Comparison of ENCODE assay signal across 8 mouse cellular contexts in genomic region chr3:30999401-31000017, GRCm38 (mm10). TPM values are rescaled to one million over a fixed set of nuclear protein-coding genes. Genes with fewer than 3 reads are reported as not detected.
DNase-seq lines count a peak whose midpoint lies in the region; ATAC-seq and TF ChIP-seq lines count a peak whose summit lies in the region.

No protein-coding gene starts in this region.

- H3K27me3 ChIP-seq in kidney, adult 2 months (replicated peaks; ENCODE audit: control insufficient read depth, insufficient read depth, low read length): no peaks in the 10 kb centered on the region
- H3K27me3 ChIP-seq in E14TG2a.4 (ENCODE audit: insufficient read depth, low read length): no peaks in the 10 kb centered on the region
- no peaks in the 10 kb centered on the region for H3K27me3 ChIP-seq in embryonic facial prominence, embryonic 15.5 days
- no peaks in the 10 kb centered on the region for H3K27me3 ChIP-seq in lung, embryonic 15.5 days
- H3K27me3 ChIP-seq in forebrain, embryonic 13.5 days: no peaks in the 10 kb centered on the region

- H3K36me3 ChIP-seq in kidney, adult 2 months (ENCODE audit: control insufficient read depth, insufficient read depth, low read length): no peaks in the 10 kb centered on the region
- peaks cover 14% of the 10 kb centered on the region; the same call in 1 of the 2 replicates for H3K36me3 ChIP-seq in E14TG2a.4 (ENCODE audit: insufficient read depth, low read length)
- no peaks in the 10 kb centered on the region for H3K36me3 ChIP-seq in embryonic facial prominence, embryonic 15.5 days
- no peaks in the 10 kb centered on the region for H3K36me3 ChIP-seq in lung, embryonic 15.5 days
- no peaks in the 10 kb centered on the region for H3K36me3 ChIP-seq in forebrain, embryonic 13.5 days (ENCODE audit: poor library complexity, severe bottlenecking)

- no peak for TF ChIP-seq POLR2A in kidney, adult 2 months (IDR thresholded peaks at IDR 0.05; ENCODE audit: low read depth, low read length)

- H3K4me1 ChIP-seq in kidney, adult 2 months (ENCODE audit: control insufficient read depth, insufficient read depth, low read length): peaks cover 19% of the 10 kb centered on the region
- peaks cover 87% of the 10 kb centered on the region for H3K4me1 ChIP-seq in E14TG2a.4 (replicated peaks; ENCODE audit: low read depth, low read length)
- peaks cover 32% of the 10 kb centered on the region for H3K4me1 ChIP-seq in embryonic facial prominence, embryonic 15.5 days
- H3K4me1 ChIP-seq in lung, embryonic 15.5 days: peaks cover 25% of the 10 kb centered on the region
- H3K4me1 ChIP-seq in forebrain, embryonic 13.5 days: peaks cover 26% of the 10 kb centered on the region

- H3K9ac ChIP-seq in embryonic facial prominence, embryonic 15.5 days: no peak overlapping the region
- no peak overlapping the region for H3K9ac ChIP-seq in lung, embryonic 15.5 days
- H3K9ac ChIP-seq in forebrain, embryonic 13.5 days: no peak overlapping the region

- peak overlapping the region; percentile 24 for H3K4me2 ChIP-seq in embryonic facial prominence, embryonic 15.5 days (replicated peaks)
- peak overlapping the region; percentile 27 for H3K4me2 ChIP-seq in lung, embryonic 15.5 days
- H3K4me2 ChIP-seq in forebrain, embryonic 13.5 days: no peak overlapping the region

- DNase-seq in kidney, adult 2 months: peak; percentile 20
- no peak for DNase-seq in kidney, adult 8-10 months
- DNase-seq in T-cell, adult 2 months (ENCODE audit: low spot score): no peak
- DNase-seq in thymus, postnatal 36 days: no peak

- WGBS in kidney, adult 2 months: 48% methylated on average over 10 of the region's 10 CpGs
- 38% methylated on average over 10 of the region's 10 CpGs for WGBS in embryonic facial prominence, embryonic 15.5 days
- WGBS in lung, embryonic 15.5 days: 42% methylated on average over 10 of the region's 10 CpGs
- WGBS in forebrain, embryonic 13.5 days: 67% methylated on average over 10 of the region's 10 CpGs

- H3K4me3 ChIP-seq in kidney, adult 2 months (ENCODE audit: insufficient read depth, low read depth, low read length): no peak overlapping the region
- H3K4me3 ChIP-seq in E14TG2a.4 (replicated peaks; ENCODE audit: low read length): peak overlapping the region; percentile 30
- no peak overlapping the region; the same call in 1 of the 2 replicates for H3K4me3 ChIP-seq in embryonic facial prominence, embryonic 15.5 days (replicated peaks)
- H3K4me3 ChIP-seq in lung, embryonic 15.5 days: no peak overlapping the region
- no peak overlapping the region for H3K4me3 ChIP-seq in forebrain, embryonic 13.5 days

- no peaks in the 10 kb centered on the region for H3K9me3 ChIP-seq in E14TG2a.4 (ENCODE audit: low read length)
- H3K9me3 ChIP-seq in embryonic facial prominence, embryonic 15.5 days (replicated peaks): no peaks in the 10 kb centered on the region
- H3K9me3 ChIP-seq in lung, embryonic 15.5 days: no peaks in the 10 kb centered on the region
- H3K9me3 ChIP-seq in forebrain, embryonic 13.5 days (replicated peaks): no peaks in the 10 kb centered on the region

- H3K27ac ChIP-seq in kidney, adult 2 months (ENCODE audit: insufficient read depth, low read depth, low read length): peak overlapping the region; percentile 56
- H3K27ac ChIP-seq in embryonic facial prominence, embryonic 15.5 days (replicated peaks): peak overlapping the region; percentile 91
- H3K27ac ChIP-seq in lung, embryonic 15.5 days: peak overlapping the region; percentile 97
- H3K27ac ChIP-seq in forebrain, embryonic 13.5 days: no peak overlapping the region

- no peak for ATAC-seq in embryonic facial prominence, embryonic 15.5 days (ENCODE audit: insufficient number of reproducible peaks, low FRiP score, low TSS enrichment, low read depth)
- ATAC-seq in lung, embryonic 15.5 days (ENCODE audit: borderline replicate concordance, extremely low read depth, low FRiP score, low TSS enrichment): peak; percentile 55
- ATAC-seq in forebrain, embryonic 13.5 days: no peak

- no peak for TF ChIP-seq CTCF in kidney, adult 2 months (conservative IDR thresholded peaks at IDR 0.05; ENCODE audit: insufficient read depth, insufficient read length, low read depth, low read length)
- TF ChIP-seq CTCF in E14TG2a.4 (conservative IDR thresholded peaks at IDR 0.05; ENCODE audit: low read length): no peak

RNA-seq across cellular contexts. Expression of gene Prkci, which starts 4.0 kb away (rescaled TPM):
- 15.1 and 16.4 TPM in 2 replicates for polyA plus RNA-seq in kidney, adult 2 months (2012; rRNA removed)
- 35.4 and 35.8 TPM in 2 replicates for polyA plus RNA-seq in embryonic facial prominence, embryonic 15.5 days (2015; fragmentation: Nextera tagmentation; extraction: Ambion mirVana)
- 53.0 and 53.9 TPM in 2 replicates for polyA plus RNA-seq in lung, embryonic 15.5 days (2015; fragmentation: Nextera tagmentation; extraction: Ambion mirVana)
- 22.1 and 22.8 TPM in 2 replicates for polyA plus RNA-seq in forebrain, embryonic 13.5 days (2015; fragmentation: Nextera tagmentation; extraction: Ambion mirVana)

RNA-seq across cellular contexts. Expression of gene Phc3, which starts 30.3 kb away (rescaled TPM):
- 23.9 and 27.7 TPM in 2 replicates for polyA plus RNA-seq in kidney, adult 2 months (2012; rRNA removed)
- polyA plus RNA-seq in embryonic facial prominence, embryonic 15.5 days (2015; fragmentation: Nextera tagmentation; extraction: Ambion mirVana): 6.0 and 7.7 TPM in 2 replicates
- 6.1 and 7.3 TPM in 2 replicates for polyA plus RNA-seq in lung, embryonic 15.5 days (2015; fragmentation: Nextera tagmentation; extraction: Ambion mirVana)
- 6.4 and 7.1 TPM in 2 replicates for polyA plus RNA-seq in forebrain, embryonic 13.5 days (2015; fragmentation: Nextera tagmentation; extraction: Ambion mirVana)
